ENCODE assay signal across 24 mouse cellular contexts in the genomic region with DNA sequence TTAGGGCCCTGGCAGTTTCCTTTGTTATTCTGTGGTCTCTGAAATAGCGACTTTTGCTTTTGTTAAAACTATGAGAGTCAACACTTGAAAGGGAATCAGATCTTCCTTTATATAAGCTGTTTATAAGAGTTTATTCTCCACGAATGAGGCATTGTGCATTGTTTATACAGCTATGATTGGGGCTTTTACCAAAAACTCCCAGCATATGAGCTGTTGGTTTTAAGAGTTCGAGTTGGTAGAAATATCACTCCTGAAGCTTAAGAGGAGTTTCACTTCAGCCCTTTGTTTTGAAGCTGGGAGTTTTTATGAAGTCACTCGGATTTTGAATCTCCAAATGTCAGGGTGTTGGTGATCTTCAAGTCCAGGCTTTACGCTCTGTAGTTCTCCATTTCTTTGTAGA. TPM values are rescaled to one million over a fixed set of nuclear protein-coding genes. Genes with fewer than 3 reads are reported as not detected.
A peak's percentile ranks its signal among the peaks of the same experiment; 100 is the strongest.
DNase-seq lines count a peak whose midpoint lies in the region; ATAC-seq and TF ChIP-seq lines count a peak whose summit lies in the region.
"Had no signal": no experiment of that assay in that cellular context is flagged by ENCODE, and none has a peak within 500 bp of the region (broad histone marks: within the 10 kb centered on the region; RNA-seq: fewer than 3 reads in every experiment).

No protein-coding gene starts in this region.

- TF ChIP-seq CTCF in lung, postnatal 0 days (IDR thresholded peaks at IDR 0.05) = no peak

- H3K4me1 ChIP-seq in lung, postnatal 0 days (ENCODE audit: insufficient read depth, low read depth, low read length) = peaks cover 9% of the 10 kb centered on the region; the same call in 1 of the 2 replicates

- 48% methylated on average over 5 of the region's 5 CpGs for WGBS in lung, postnatal 0 days

- DNase-seq in lung, postnatal 0 days (ENCODE audit: low spot score) = peak; percentile 37
- DNase-seq in lung, postnatal 14 days = no peak
- peak; percentile 40 for DNase-seq in A20 (ENCODE audit: low read depth, low spot score)
- DNase-seq in CD4-positive helper T cell, adult 2 months (ENCODE audit: low read depth, low spot score) = peak; percentile 57
- DNase-seq in lung, postnatal 36 days = peak; percentile 50
- no peak for DNase-seq in gastrocnemius, postnatal 10 days
- DNase-seq in testis, postnatal 10 days (ENCODE audit: low spot score) = no peak
- DNase-seq: adrenal gland, adult 2 months; cerebellum, adult 18-20 months; cerebellum, postnatal 25 days; forebrain, postnatal 0 days; gastrocnemius, postnatal 36 days; kidney, adult 11 months; kidney, postnatal 36 days; layer of hippocampus, postnatal 36 days; right cerebral cortex, adult 18-20 months; thymus, postnatal 4 days had no signal

- H3K9me3 ChIP-seq in lung, postnatal 0 days (ENCODE audit: low read length) = no peaks in the 10 kb centered on the region
- H3K9me3 ChIP-seq: embryonic facial prominence, embryonic 12.5 days; G1E; hindbrain, embryonic 12.5 days; kidney, embryonic 15.5 days; midbrain, embryonic 10.5 days; neural tube, embryonic 15.5 days had no signal

- H3K4me2 ChIP-seq in lung, postnatal 0 days (replicated peaks; ENCODE audit: low read depth, low read length) = 0 out of 2 replicates have a peak overlapping the region, but pooled peaks have one; percentile 1
- H3K4me2 ChIP-seq: embryonic facial prominence, embryonic 12.5 days; hindbrain, embryonic 12.5 days; kidney, embryonic 15.5 days; neural tube, embryonic 15.5 days had no signal

- peaks cover 22% of the 10 kb centered on the region for H3K36me3 ChIP-seq in lung, postnatal 0 days (ENCODE audit: insufficient read depth, low read length)

- no peaks in the 10 kb centered on the region for H3K27me3 ChIP-seq in lung, postnatal 0 days (replicated peaks; ENCODE audit: insufficient read depth, low read length)
- H3K27me3 ChIP-seq: embryonic facial prominence, embryonic 12.5 days; hindbrain, embryonic 12.5 days; kidney, embryonic 15.5 days; neural tube, embryonic 15.5 days; Patski had no signal

- TF ChIP-seq EP300 in lung, postnatal 0 days (IDR thresholded peaks at IDR 0.05) = peak; percentile 45

- H3K27ac ChIP-seq in lung, postnatal 0 days (ENCODE audit: low read length) = peak overlapping the region; percentile 29; the same call in 1 of the 2 replicates
- H3K27ac ChIP-seq: embryonic facial prominence, embryonic 12.5 days; hindbrain, embryonic 12.5 days; kidney, embryonic 15.5 days; midbrain, embryonic 10.5 days; neural tube, embryonic 15.5 days had no signal

- no peak for ATAC-seq in lung, postnatal 0 days
- ATAC-seq: forebrain, postnatal 0 days; Patski had no signal

- H3K4me3 ChIP-seq in lung, postnatal 0 days (ENCODE audit: low read depth, low read length) = no peak overlapping the region
- H3K4me3 ChIP-seq: embryonic facial prominence, embryonic 12.5 days; hindbrain, embryonic 12.5 days; kidney, embryonic 15.5 days; midbrain, embryonic 10.5 days; neural tube, embryonic 15.5 days had no signal

- H3K9ac ChIP-seq in lung, postnatal 0 days (replicated peaks; ENCODE audit: low read depth) = no peak overlapping the region
- H3K9ac ChIP-seq: embryonic facial prominence, embryonic 12.5 days; forebrain, postnatal 0 days; hindbrain, embryonic 12.5 days; kidney, embryonic 15.5 days; neural tube, embryonic 15.5 days had no signal

RNA-seq across cellular contexts. Expression of gene Tomm34, which starts 6.9 kb away (rescaled TPM):
- polyA plus RNA-seq in lung, postnatal 0 days (2015; fragmentation: Nextera tagmentation; extraction: Ambion mirVana) = 27.2 and 30.3 TPM in 2 replicates
- total RNA-seq in gastrocnemius, postnatal 10 days (2021) = 10 to 100 TPM; 14.7 to 18.7 TPM

RNA-seq across cellular contexts. Expression of gene Stk4, which starts 7.8 kb away (rescaled TPM):
- polyA plus RNA-seq in lung, postnatal 0 days (2015; fragmentation: Nextera tagmentation; extraction: Ambion mirVana) = 26.3 and 27.0 TPM in 2 replicates
- total RNA-seq in gastrocnemius, postnatal 10 days (2021) = 10 to 100 TPM; 13.7 to 15.1 TPM

RNA-seq across cellular contexts. Expression of gene Pabpc1l, which starts 52.6 kb away (rescaled TPM):
- polyA plus RNA-seq in lung, postnatal 0 days (2015; fragmentation: Nextera tagmentation; extraction: Ambion mirVana) = 0.36 and 0.60 TPM in 2 replicates
- 1 to 10 TPM in 1 of 2 experiments, under 1 TPM in 1; 0.56 to 1.4 TPM for total RNA-seq in gastrocnemius, postnatal 10 days (2021)

Comparison
In these comparisons a context has a peak if more than half of its experiments do, and no peak if none do; other contexts are left out.
1. DNase-seq: peak in lung, postnatal 0 days (single experiment), A20 (single experiment), CD4-positive helper T cell, adult 2 months (single experiment) and lung, postnatal 36 days (single experiment); none in lung, postnatal 14 days (single experiment), gastrocnemius, postnatal 10 days (single experiment) and testis, postnatal 10 days (single experiment).